Mouse (Mus musculus): ENCODE data around the gene Il17rb.

Il17rb gene

DNA sequence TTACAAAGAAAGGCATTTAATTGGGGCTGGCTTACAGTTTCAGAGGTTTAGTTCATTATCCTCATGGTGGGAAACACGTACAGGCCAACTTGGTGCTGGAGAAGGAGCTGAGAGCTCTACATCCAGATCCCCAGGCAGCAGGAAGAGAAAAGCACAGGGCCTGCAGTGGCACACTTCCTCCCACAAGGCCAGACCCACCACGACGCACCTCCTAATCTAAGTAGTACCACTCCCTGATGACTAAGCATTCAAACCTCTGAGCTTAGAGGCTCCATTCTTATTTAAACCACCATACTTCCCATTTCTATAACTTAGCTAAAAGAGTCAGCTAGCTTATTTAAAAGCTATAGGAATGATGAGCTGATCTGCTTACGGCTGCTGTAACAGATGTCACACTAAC, 57.9 kb downstream of the Il17rb start:
- no peak for DNase-seq

DNA sequence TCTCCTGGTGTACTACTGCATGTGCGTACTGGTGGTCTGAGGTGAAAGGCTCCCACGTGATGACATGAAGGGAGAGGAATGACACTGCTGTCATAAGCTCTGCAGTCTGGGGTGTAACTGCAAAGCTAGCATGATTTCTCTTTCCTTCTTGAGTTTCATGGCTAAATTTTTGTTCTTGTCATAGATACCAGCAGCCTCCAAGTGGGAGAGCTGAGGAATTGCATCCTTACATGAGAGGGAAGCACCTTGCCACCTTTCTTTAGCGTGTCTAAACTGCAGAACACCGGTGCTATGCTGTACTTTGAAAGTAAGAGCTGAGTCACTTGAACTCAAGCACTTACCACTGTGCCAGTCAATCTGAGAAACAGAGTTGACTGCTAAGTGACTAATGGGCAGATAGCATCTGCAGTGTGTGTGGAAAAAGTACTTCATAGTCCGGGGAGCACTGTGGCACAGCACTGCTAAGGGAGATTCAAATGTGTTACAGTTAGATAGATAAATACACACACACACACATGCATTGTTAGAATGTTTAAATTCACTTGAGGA, 61.9 kb downstream of the Il17rb start:
- DNase-seq: no peak

All from right cerebral cortex, postnatal 14 days (tissue).